Mouse (Mus musculus): Measurements from ENCODE around the gene Nup107. TPM values are rescaled to one million over a fixed set of nuclear protein-coding genes. Genes with fewer than 3 reads are reported as not detected.

Gene Nup107
- total RNA-seq, 2 experiments from 2014 or later = 23.6 to 26.3 TPM

Other genes starting within 250 kb of the Nup107 start
- 1 to 10 TPM; 2.8 to 3.6 TPM for gene Cpm, start 163.2 kb downstream of the Nup107 start, total RNA-seq (2021)
- gene Mdm2, start 81.9 kb downstream of the Nup107 start, total RNA-seq (2021) = 10 to 100 TPM; 48.4 to 50.8 TPM
- gene Slc35e3, start 46.3 kb downstream of the Nup107 start, total RNA-seq (2021) = 1 to 10 TPM; 7.3 to 8.8 TPM
- 100 to 1,000 TPM; 101 to 103 TPM for gene Rap1b, start 53.3 kb upstream of the Nup107 start, total RNA-seq (2021)